Mouse (Mus musculus) thymus, postnatal 4 days (tissue): ENCODE results near the gene Adamts9.

ENCODE experiments used
- DNase-seq: peaks from one replicate; pipeline ENCODE4 v3.0.0; 2021

Adamts9 gene

DNA sequence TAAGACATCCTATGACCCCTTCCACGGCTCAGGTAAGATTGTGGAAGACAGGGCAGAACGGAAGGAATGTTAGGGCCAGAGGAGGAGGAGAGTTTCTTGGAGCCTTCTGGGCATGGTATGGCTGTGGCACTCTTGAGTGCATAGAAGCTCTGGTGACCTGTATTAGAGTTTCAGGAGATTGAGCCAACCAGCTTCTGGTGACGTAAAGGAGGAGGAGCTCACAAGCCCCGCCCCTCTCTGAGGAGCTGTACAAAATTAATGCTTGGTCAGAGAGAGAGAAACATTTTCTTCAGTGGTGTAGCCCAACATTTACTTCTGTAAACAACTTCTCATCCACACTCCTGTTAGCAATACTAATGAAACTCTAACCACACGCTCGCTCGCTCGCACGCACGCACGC, 140.9 kb downstream of the Adamts9 start:
- no peak for DNase-seq

GRCm38 (mm10) chr6:92801462-92801861, 141.8 kb downstream of the Adamts9 start:
- no peak for DNase-seq

DNA sequence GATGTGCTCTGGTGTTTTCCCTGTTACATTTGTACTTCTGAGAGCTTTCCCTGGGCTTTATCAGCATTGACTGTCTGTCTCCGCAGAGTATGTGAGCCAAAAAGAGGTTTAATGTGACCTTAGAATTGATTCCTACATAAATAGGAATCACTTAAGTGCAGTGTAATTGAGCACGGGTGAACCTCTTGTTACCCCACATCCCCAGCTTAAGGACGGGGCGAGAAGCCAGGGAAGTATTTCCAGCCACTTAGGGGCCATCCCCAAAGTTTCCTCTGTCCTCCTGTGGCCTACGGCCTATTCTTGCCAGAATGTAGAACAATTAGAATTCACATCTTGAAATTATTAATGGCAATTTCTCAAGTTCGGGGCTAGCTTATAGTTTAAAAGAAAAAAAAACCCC, 149.5 kb downstream of the Adamts9 start:
- no peak for DNase-seq

- peak; percentile 80 for DNase-seq
Observed at GRCm38 (mm10) chr6:92787376-92787712, 155.9 kb downstream of the Adamts9 start.

DNA sequence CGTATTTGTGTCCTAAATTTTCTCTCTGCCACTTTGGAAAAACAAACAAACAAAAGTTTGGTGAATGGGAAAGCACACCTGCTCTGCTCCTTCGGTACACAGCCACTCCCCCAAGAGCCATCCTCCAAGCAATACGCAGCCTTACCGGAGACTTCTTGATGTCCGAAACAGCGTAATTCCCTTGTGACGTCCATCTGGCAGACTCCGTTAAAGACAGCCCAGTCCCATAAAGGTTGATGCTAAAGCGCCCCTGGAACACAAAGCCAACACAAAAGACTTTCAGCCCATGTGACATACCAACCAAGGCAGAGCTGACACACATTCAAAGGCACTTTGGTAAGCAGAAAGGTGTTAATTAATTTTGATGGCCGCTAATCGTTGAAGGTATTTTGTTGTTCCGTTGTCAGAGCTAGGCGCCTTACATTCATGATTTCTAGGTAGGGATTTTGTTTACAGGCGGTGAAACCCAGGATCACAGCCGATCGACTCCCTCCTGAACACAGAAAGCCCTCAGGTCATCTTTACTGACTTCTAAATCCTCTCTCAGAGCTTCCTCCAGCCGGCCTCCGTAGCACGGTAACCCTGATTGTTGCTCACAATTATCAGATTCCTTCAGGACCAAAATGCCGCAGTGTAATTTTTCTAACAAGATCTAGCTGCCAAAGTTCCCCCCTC, 156.5 kb downstream of the Adamts9 start:
- no peak for DNase-seq

GRCm38 (mm10) chr6:92784782-92785181, 158.5 kb downstream of the Adamts9 start:
- peak; percentile 63 for DNase-seq

- no peak for DNase-seq
Observed at GRCm38 (mm10) chr6:92781446-92781845, 161.8 kb downstream of the Adamts9 start.

DNA sequence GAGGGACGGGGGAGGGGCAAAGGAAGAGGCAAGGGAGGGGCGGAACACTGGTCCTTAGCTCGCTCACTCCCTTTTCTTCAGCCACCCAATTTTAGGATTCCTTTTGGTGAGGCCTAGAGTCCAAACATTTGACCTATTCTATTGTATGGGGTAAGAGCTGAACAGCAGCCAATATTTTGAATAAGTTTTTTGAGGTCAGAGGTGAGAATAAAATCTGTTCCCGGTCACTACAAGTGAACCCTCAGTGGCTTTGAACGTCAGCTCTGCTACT, 163.4 kb downstream of the Adamts9 start:
- DNase-seq, result no peak

DNA sequence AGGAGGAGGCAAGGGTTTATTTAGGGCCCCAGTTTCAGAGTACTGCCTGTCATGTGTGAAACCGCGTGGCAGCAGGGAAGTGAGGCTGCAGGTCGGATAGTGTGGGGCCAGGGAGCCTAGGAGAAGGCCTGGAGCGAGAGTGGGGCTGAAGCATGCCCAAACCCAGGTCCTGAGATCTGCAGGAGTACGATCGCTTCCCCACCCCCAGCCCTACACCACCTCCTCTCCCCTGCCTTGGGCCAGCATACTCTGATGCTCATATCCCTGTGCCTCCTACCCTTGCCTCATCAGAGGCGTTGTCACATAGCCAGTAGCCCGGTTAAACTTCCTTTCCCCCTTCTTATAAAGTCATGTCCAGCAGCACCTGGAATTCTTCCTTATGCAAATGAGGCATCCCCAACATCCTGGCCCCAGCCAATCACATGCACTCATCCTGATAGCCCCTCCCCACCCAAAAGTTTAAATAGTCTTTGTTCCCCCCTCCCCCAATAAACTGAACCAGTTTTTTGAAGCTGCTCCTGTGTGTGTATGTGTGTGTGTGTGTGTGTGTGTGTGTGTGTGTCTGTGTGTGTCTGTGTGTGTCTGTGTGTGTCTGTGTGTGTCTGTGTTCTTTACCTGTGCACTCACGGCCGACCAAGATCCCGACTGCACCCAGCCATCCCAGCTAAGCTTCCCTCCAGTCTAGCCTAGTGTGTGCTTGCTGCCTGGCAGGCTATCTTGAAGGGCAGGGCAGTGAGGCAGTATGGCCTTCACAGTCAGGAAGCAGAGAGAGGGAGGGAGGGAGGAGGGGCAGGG, 164.0 kb downstream of the Adamts9 start:
- DNase-seq, result no peak

GRCm38 (mm10) chr6:92776356-92776755, 166.9 kb downstream of the Adamts9 start:
- DNase-seq, result peak; percentile 12

GRCm38 (mm10) chr6:92762372-92762771, 180.9 kb downstream of the Adamts9 start:
- no peak for DNase-seq

- no peak for DNase-seq
Observed at GRCm38 (mm10) chr6:92759616-92760015, 183.7 kb downstream of the Adamts9 start.

DNA sequence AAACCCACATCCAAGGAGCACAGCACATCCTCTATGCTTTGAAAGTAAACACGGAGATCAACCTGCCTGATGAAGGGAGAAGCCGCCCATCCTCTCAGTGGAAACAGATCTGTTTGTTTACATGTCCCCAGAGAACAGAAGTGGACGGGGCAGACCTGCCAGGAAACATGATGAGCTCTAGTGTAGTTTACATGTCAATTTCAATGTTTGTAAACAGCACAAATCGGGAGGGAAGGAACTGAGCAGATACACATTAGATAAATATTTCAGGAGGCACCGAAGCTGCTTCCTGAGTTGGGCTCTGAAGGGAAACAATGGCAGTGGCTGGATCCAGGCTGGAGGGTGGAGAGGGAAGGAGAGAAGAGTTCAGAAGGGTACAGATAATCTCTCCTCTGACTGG, 187.5 kb downstream of the Adamts9 start:
- no peak for DNase-seq

DNA sequence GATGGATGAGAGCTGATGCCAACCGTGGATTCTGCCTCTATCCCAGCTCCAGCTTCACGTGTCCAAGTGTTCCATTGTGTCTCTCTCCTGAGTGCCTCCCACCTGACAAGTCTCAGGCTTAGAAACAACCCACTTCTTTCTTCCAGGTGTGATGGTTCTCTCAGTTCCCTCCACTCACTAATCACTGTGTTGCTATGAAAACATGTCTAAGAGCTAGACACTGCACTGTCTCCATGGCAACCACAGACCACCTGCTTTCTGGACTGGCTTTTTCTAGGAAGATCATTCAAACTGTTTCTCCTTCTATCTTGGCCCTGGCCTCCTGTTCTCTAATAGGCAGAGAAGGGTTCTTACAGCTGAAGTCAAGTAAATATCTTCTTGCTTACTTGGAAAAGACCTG, 190.6 kb downstream of the Adamts9 start:
- DNase-seq, result no peak

GRCm38 (mm10) chr6:92749420-92749819, 193.9 kb downstream of the Adamts9 start:
- no peak for DNase-seq

- peak; percentile 36 for DNase-seq
Observed at GRCm38 (mm10) chr6:92743605-92744004, 199.7 kb downstream of the Adamts9 start.

DNA sequence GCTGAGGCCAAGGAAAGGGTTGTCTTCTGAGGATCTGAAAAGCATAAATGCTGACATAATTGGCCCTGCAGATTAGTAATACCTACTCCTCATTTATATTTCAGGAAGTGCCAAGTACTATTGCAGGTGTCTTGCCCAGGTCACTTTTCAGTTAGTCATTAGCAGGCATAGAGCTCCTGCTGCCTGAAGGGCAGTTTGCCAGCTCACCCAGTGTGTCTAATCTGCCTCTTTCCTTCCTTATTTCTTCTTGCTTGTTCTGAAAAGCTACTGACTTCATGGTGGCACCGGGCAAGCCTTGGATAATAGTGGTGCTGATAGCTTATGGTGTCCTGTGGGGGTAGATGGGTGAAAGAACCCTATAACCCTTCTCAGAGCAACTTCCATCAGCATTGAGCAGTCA, 206.2 kb downstream of the Adamts9 start:
- no peak for DNase-seq

DNA sequence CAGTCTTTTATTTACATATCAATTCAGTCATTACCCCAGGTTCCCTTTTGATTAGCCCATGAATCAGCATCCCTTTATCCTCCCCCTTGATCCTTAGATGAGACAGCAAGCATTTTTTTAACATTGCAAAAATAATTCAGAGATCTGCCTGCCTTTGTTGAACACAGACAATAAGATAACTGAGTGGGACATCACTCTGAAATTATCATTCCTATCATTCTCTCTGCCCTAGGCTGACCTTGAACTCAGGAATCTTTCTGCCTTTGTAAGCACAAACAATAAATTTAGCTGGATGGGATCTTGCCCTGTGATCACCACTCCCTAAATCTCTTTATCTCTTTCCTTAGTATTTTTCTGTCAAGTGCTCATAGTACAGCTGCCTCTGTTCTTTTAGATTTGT, 209.6 kb downstream of the Adamts9 start:
- no peak for DNase-seq

DNA sequence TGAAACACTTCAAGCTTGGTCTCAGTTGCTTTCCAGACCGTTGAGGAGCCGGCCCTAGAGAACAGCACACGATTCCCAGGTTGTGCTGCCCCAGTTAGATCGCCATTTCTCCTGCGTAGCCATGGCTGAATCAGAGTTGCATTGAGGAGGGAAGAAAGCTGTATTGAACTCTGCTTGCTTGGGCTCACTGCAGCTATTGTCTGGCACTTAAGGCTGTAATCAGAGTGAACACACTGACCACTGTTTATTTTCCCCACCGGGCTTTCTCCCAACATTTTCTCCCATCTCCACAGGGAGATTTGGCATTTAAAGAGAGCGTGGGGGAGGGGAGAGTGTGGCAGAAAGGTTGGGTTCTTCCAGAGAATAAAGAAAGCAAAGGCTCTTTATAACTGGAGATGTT, 214.8 kb downstream of the Adamts9 start:
- no peak for DNase-seq

DNA sequence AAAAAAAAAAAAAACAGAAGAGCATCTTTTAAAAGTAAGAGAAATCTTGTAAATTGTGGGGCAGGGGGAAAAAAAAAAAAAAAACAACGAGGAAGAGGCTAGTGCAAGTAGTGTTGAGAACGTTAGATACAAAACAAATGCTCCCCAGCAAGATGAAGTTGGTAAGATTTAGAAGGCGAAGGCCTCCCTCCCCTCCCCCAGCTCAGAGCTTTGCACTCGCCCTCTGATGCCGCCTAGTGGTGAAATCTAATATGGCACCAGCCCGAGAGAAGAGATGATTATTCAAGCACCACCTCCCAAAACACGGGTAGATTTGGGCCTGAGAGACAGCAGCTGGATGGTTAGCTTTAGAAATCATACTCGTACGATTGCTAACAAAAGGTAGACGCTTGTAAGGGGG, 215.2 kb downstream of the Adamts9 start:
- peak; percentile 85 for DNase-seq

DNA sequence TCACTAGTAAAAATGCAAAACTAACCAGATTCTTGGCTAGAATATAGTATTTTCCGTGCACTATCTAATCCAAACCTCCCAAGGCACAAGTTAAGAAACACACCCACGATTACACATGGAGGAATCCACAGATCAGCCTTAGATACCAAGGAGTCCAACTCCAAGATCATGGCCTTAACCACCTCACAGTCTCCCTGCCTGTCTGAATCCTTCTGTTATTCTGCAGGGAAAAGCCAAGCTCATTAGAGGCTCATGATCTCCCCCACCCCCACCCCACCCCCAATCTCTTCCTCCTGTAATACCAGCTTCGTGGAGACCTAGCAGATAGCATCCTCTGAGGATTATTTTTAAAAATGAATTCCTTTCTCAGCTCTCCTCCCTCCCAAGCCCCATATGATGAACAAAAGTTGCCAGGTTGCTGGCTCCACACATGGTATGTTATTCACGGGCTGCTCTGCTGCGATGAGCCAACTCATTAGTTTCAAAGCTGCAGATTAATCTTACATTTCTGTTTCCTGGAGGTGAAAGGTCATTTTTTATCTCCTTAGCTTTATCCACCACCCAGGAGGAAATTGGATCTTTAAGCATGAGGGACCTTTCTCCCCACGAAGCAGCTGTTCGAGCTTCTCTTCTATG, 215.8 kb downstream of the Adamts9 start:
- no peak for DNase-seq

- no peak for DNase-seq
Observed at GRCm38 (mm10) chr6:92726121-92726520, 217.2 kb downstream of the Adamts9 start.

- DNase-seq, result no peak
Observed at GRCm38 (mm10) chr6:92724394-92724793, 218.9 kb downstream of the Adamts9 start.
